Mouse (Mus musculus): ENCODE data around the gene Letm1.

Gene Letm1

GRCm38 (mm10) chr5:33737903-33738321, 44.7 kb downstream of the Letm1 start:
- DNase-seq: peak; percentile 90

GRCm38 (mm10) chr5:33736230-33736629, 46.4 kb downstream of the Letm1 start:
- peak; percentile 58 for DNase-seq

GRCm38 (mm10) chr5:33735412-33736092, 47.1 kb downstream of the Letm1 start:
- peak; percentile 54 for DNase-seq

GRCm38 (mm10) chr5:33733837-33734236, 48.8 kb downstream of the Letm1 start:
- no peak for DNase-seq

GRCm38 (mm10) chr5:33731051-33731450, 51.6 kb downstream of the Letm1 start:
- no peak for DNase-seq

GRCm38 (mm10) chr5:33730516-33730915, 52.1 kb downstream of the Letm1 start:
- peak; percentile 42 for DNase-seq

GRCm38 (mm10) chr5:33728841-33729240, 53.8 kb downstream of the Letm1 start:
- peak; percentile 77 for DNase-seq

GRCm38 (mm10) chr5:33726891-33727290, 55.7 kb downstream of the Letm1 start:
- DNase-seq: no peak

- DNase-seq: peak; percentile 51
Measured at GRCm38 (mm10) chr5:33726081-33726647, 56.5 kb downstream of the Letm1 start.

- DNase-seq: peak; percentile 69
Measured at GRCm38 (mm10) chr5:33723641-33724465, 58.8 kb downstream of the Letm1 start.

GRCm38 (mm10) chr5:33723019-33723640, 59.5 kb downstream of the Letm1 start:
- DNase-seq: peak; percentile 54

- peak; percentile 45 for DNase-seq
Measured at GRCm38 (mm10) chr5:33722266-33723018, 60.2 kb downstream of the Letm1 start.

GRCm38 (mm10) chr5:33721541-33722265, 60.9 kb downstream of the Letm1 start, which contains the start of gene Fgfr3:
Gene Fgfr3 (plus strand): TSS chr5:33721674.
- peak; percentile 91 for DNase-seq

GRCm38 (mm10) chr5:33720852-33721490, 61.6 kb downstream of the Letm1 start:
- DNase-seq: no peak

GRCm38 (mm10) chr5:33718460-33718859, 64.2 kb downstream of the Letm1 start:
- no peak for DNase-seq

- DNase-seq: no peak
Measured at GRCm38 (mm10) chr5:33716467-33716866, 66.2 kb downstream of the Letm1 start.

- DNase-seq: no peak
Measured at GRCm38 (mm10) chr5:33715182-33715581, 67.4 kb downstream of the Letm1 start.

GRCm38 (mm10) chr5:33712550-33712949, 70.1 kb downstream of the Letm1 start:
- DNase-seq: no peak

GRCm38 (mm10) chr5:33709037-33709436, 73.6 kb downstream of the Letm1 start:
- DNase-seq: peak; percentile 64

GRCm38 (mm10) chr5:33707163-33707562, 75.5 kb downstream of the Letm1 start:
- peak; percentile 74 for DNase-seq

GRCm38 (mm10) chr5:33706350-33706629, 76.3 kb downstream of the Letm1 start:
- DNase-seq: no peak
